Mouse (Mus musculus) liver, adult 2 months (tissue): ENCODE measurements around the gene Gm29797. TPM values are rescaled to one million over a fixed set of nuclear protein-coding genes. Genes with fewer than 3 reads are reported as not detected.
A peak's percentile ranks its signal among the peaks of the same experiment; 100 is the strongest.

ENCODE experiments used
- DNase-seq: peaks from one replicate; pipeline ENCODE4 v3.0.0-alpha.2; 2011; ENCODE audit warnings: low read depth, low spot score; ENCODE audit errors: extremely low read depth
- H3K27ac ChIP-seq: fragments of 200-500 bp; replicated peaks from 2 replicates; pipeline ENCODE4 v1.5.1; 2012; ENCODE audit warnings: low read depth, mild to moderate bottlenecking, control low read depth, inconsistent platforms, low read length; ENCODE audit not compliant: insufficient read depth
- H3K27me3 ChIP-seq: fragments of 200-500 bp; 2 replicates; pipeline ENCODE4 v1.6.1; 2012; ENCODE audit warnings: mild to moderate bottlenecking, moderate library complexity, low read length, inconsistent platforms; ENCODE audit not compliant: control insufficient read depth, insufficient read depth
- H3K36me3 ChIP-seq: fragments of 200-500 bp; 2 replicates; pipeline ENCODE4 v1.6.1; 2012; ENCODE audit warnings: low read length, inconsistent platforms; ENCODE audit not compliant: control insufficient read depth, insufficient read depth
- H3K4me1 ChIP-seq: fragments of 200-500 bp; 2 replicates; pipeline ENCODE4 v1.6.1; 2011; ENCODE audit warnings: low read length; ENCODE audit not compliant: control insufficient read depth, insufficient read depth
- H3K4me3 ChIP-seq: fragments of 200-500 bp; 2 replicates; pipeline ENCODE4 v1.5.1; 2011; ENCODE audit warnings: low read depth, mild to moderate bottlenecking, control low read depth, low read length, moderate library complexity; ENCODE audit not compliant: insufficient read depth
- H3K79me2 ChIP-seq: fragments of 200-500 bp; 2 replicates; pipeline ENCODE4 v1.6.1; 2012; ENCODE audit warnings: inconsistent platforms, mild to moderate bottlenecking, low read length, moderate library complexity; ENCODE audit not compliant: control insufficient read depth, insufficient read depth
- H3K9ac ChIP-seq: fragments of 200-500 bp; 2 replicates; pipeline ENCODE4 v1.6.1; 2012; ENCODE audit warnings: low read depth, mild to moderate bottlenecking, control low read depth, inconsistent platforms, low read length
- CTCF ChIP-seq: fragments of 200-500 bp; IDR thresholded peaks from 2 replicates; pipeline ENCODE4 v1.5.1; 2011; ENCODE audit warnings: low read depth, low read length, control low read depth
- POLR2A ChIP-seq: fragments of 200-500 bp; IDR thresholded peaks from 2 replicates; pipeline ENCODE4 v1.6.1; 2011; ENCODE audit warnings: low read length, control low read depth; ENCODE audit not compliant: insufficient read depth; ENCODE audit errors: extremely low read depth
- WGBS: fragments of 180-500 bp; shearing (Covaris S2); methylation state at CpG from one replicate; pipeline ENCODE4 v1.1.7; 2018; 5-methylcytosine and 5-hydroxymethylcytosine counted together
- polyA plus RNA-seq: library from polyadenylated mRNA; depleted of rRNA; stranded (reverse); fragments of >200 nt; gene quantifications from 2 replicates; pipeline ENCODE4 v1.2.3, GENCODE M21; 2012
- total RNA-seq: library from RNA; depleted of rRNA; stranded (reverse); fragments of >200 nt; gene quantifications from 2 replicates; pipeline ENCODE4 v1.2.3, GENCODE M21; 2014

The Gm29797 gene
- total and polyA plus RNA-seq, 2 experiments, result not detected

- peak overlapping the region; percentile 74 for H3K4me3 ChIP-seq
- no peak for DNase-seq
- WGBS, result 6% methylated on average over 56 of the region's 56 CpGs
- peak overlapping the region; percentile 88 for H3K9ac ChIP-seq
- no peak for TF ChIP-seq CTCF
- TF ChIP-seq POLR2A, result no peak
- no peaks in the 10 kb centered on the region for H3K36me3 ChIP-seq
- H3K4me1 ChIP-seq, result no peaks in the 10 kb centered on the region
- H3K27me3 ChIP-seq, result peaks cover 15% of the 10 kb centered on the region
- peaks cover 4% of the 10 kb centered on the region; the same call in 1 of the 2 replicates for H3K79me2 ChIP-seq
- H3K27ac ChIP-seq, result peak overlapping the region; percentile 52
These were observed 13.6 kb downstream of the Gm29797 start for GRCm38 (mm10) chr2:181670285-181670912.

GRCm38 (mm10) chr2:181670913-181671311 is 14.1 kb downstream of the Gm29797 start:
- peak overlapping the region; percentile 52 for H3K27ac ChIP-seq
- peak overlapping the region; percentile 88 for H3K9ac ChIP-seq
- no peaks in the 10 kb centered on the region for H3K36me3 ChIP-seq
- no peak for DNase-seq
- peaks cover 15% of the 10 kb centered on the region for H3K27me3 ChIP-seq
- WGBS, result 4% methylated on average over 41 of the region's 41 CpGs
- H3K4me1 ChIP-seq, result no peaks in the 10 kb centered on the region
- TF ChIP-seq CTCF (no peak), POLR2A (no peak)
- H3K79me2 ChIP-seq, result peaks cover 4% of the 10 kb centered on the region; the same call in 1 of the 2 replicates
- peak overlapping the region; percentile 74 for H3K4me3 ChIP-seq

DNA sequence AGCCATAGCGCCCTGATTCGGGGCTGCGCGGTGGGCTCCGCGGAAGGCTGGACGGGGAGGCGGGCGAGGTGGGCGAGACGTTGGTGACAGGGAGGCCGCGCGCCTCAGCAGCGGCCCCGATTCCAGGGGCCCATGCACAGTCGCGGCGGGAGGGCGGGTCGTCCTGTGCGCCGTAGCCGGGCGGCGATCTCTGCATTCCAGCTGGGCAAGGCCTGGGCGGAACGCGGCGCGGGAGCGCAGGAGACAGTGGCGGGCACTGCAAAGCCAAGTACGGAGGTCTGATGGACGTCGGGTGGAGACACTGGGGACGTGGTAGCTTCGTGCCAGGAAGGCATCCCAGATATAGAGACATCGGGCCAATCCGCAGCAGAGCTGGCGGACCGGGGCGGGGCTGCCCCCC is 14.5 kb downstream of the Gm29797 start, which contains the start of gene Sox18:
TSS of gene Sox18 (minus strand) at position 315 of the 400 bp plus-strand sequence.
- Histone ChIP-seq H3K9ac (peak within 1 kb of the TSS; percentile 88), H3K79me2 (peaks cover 4% of the 10 kb centered on the region; the same call in 1 of the 2 replicates), H3K4me1 (no peaks in the 10 kb centered on the region), H3K36me3 (no peaks in the 10 kb centered on the region), H3K27ac (peak within 1 kb of the TSS; percentile 52), H3K27me3 (peaks cover 15% of the 10 kb centered on the region), H3K4me3 (peak within 1 kb of the TSS; percentile 74)
- 2% methylated on average over 41 of the region's 43 CpGs for whole genome bisulfite sequencing
- DNase-seq, result no peak
- TF ChIP-seq CTCF, result no peak
- TF ChIP-seq POLR2A, result peak; percentile 79

- Histone ChIP-seq H3K4me3 (no peak overlapping the region), H3K27ac (no peak overlapping the region), H3K27me3 (peaks cover 15% of the 10 kb centered on the region), H3K4me1 (no peaks in the 10 kb centered on the region), H3K9ac (no peak overlapping the region), H3K36me3 (no peaks in the 10 kb centered on the region), H3K79me2 (peaks cover 4% of the 10 kb centered on the region; the same call in 1 of the 2 replicates)
- no peak for TF ChIP-seq CTCF
- no peak for TF ChIP-seq POLR2A
- WGBS, result 38% methylated on average over 7 of the region's 7 CpGs
- DNase-seq, result no peak
These were observed 15.2 kb downstream of the Gm29797 start for GRCm38 (mm10) chr2:181671984-181672383.

GRCm38 (mm10) chr2:181673501-181673900 is 16.7 kb downstream of the Gm29797 start:
- no peak for DNase-seq
- H3K4me1 ChIP-seq, result no peaks in the 10 kb centered on the region
- H3K79me2 ChIP-seq, result peaks cover 4% of the 10 kb centered on the region; the same call in 1 of the 2 replicates
- H3K36me3 ChIP-seq, result no peaks in the 10 kb centered on the region
- 50% methylated on average over 1 of the region's 1 CpGs for whole genome bisulfite sequencing
- peaks cover 15% of the 10 kb centered on the region for H3K27me3 ChIP-seq
- no peak for TF ChIP-seq POLR2A
- no peak for TF ChIP-seq CTCF
- H3K4me3 ChIP-seq, result no peak overlapping the region
- H3K9ac ChIP-seq, result no peak overlapping the region
- H3K27ac ChIP-seq, result 0 out of 2 replicates have a peak overlapping the region, but pooled peaks have one; percentile 9

- no peaks in the 10 kb centered on the region for H3K36me3 ChIP-seq
- H3K4me3 ChIP-seq, result no peak overlapping the region
- H3K79me2 ChIP-seq, result peaks cover 4% of the 10 kb centered on the region; the same call in 1 of the 2 replicates
- DNase-seq, result no peak
- 78% methylated on average over 4 of the region's 4 CpGs for WGBS
- H3K27me3 ChIP-seq, result peaks cover 15% of the 10 kb centered on the region
- H3K4me1 ChIP-seq, result peaks cover 6% of the 10 kb centered on the region; the same call in 1 of the 2 replicates
- TF ChIP-seq POLR2A (no peak), CTCF (no peak)
- H3K9ac ChIP-seq, result no peak overlapping the region
- H3K27ac ChIP-seq, result peak overlapping the region; percentile 59; the same call in 1 of the 2 replicates
These were observed 18.1 kb downstream of the Gm29797 start for GRCm38 (mm10) chr2:181674934-181675333.
